Mouse (Mus musculus) left cerebral cortex, adult 8-10 months (tissue): Measurements from ENCODE around the gene Metap1. TPM values are rescaled to one million over a fixed set of nuclear protein-coding genes. Genes with fewer than 3 reads are reported as not detected.
"Not testable (repeated sequence)": the region's sequence is repeated elsewhere in the genome, so short reads cannot be mapped to it uniquely, and the experiment has no call there.

Experiments used
- DNase-seq, 2 experiments: peaks; one replicate each; pipeline ENCODE4 v3.0.0; 2022; ENCODE audit warnings: low spot score in 2 of 2
- total RNA-seq, 4 experiments: library from RNA; stranded (reverse); gene quantifications; 2 replicates each; pipeline ENCODE4 v1.2.4; 2022

The Metap1 gene
- total RNA-seq, 4 experiments from 2014 or later = 36.4 to 41.4 (median 37.1) TPM

GRCm38 (mm10) chr3:138503754-138504153 is 14.4 kb upstream of the Metap1 start:
- no peak for DNase-seq

- no peak for DNase-seq
Measured at GRCm38 (mm10) chr3:138499854-138500740, 10.8 kb upstream of the Metap1 start.

GRCm38 (mm10) chr3:138498731-138499130 is 9.4 kb upstream of the Metap1 start:
- no peak for DNase-seq

- peak in 1 of 2 experiments; percentile 32 for DNase-seq
Measured at GRCm38 (mm10) chr3:138495166-138496145, 6.1 kb upstream of the Metap1 start.

GRCm38 (mm10) chr3:138494565-138494964 is 5.2 kb upstream of the Metap1 start:
- no peak for DNase-seq

- no peak for DNase-seq
Measured at GRCm38 (mm10) chr3:138493668-138494067, 4.4 kb upstream of the Metap1 start.

- DNase-seq = no peak
Measured at GRCm38 (mm10) chr3:138490034-138490337, 671 bp upstream of the Metap1 start.

- DNase-seq = no peak
Measured at GRCm38 (mm10) chr3:138488584-138489326, 560 bp downstream of the Metap1 start.

GRCm38 (mm10) chr3:138483240-138483639 is 6.1 kb downstream of the Metap1 start:
- no peak for DNase-seq

GRCm38 (mm10) chr3:138481526-138482284 is 7.6 kb downstream of the Metap1 start:
- DNase-seq = no peak

- no peak for DNase-seq
Measured at GRCm38 (mm10) chr3:138479489-138479888, 9.8 kb downstream of the Metap1 start.

- no peak for DNase-seq
Measured at GRCm38 (mm10) chr3:138471066-138471465, 18.2 kb downstream of the Metap1 start.

- not testable (repeated sequence) for DNase-seq
Measured at GRCm38 (mm10) chr3:138466656-138467055, 22.7 kb downstream of the Metap1 start.

GRCm38 (mm10) chr3:138464573-138465147 is 24.7 kb downstream of the Metap1 start:
- no peak for DNase-seq

- DNase-seq = no peak
Measured at GRCm38 (mm10) chr3:138463807-138464206, 25.5 kb downstream of the Metap1 start.

GRCm38 (mm10) chr3:138463137-138463536 is 26.2 kb downstream of the Metap1 start:
- no peak for DNase-seq

GRCm38 (mm10) chr3:138461832-138462231 is 27.5 kb downstream of the Metap1 start:
- no peak for DNase-seq

GRCm38 (mm10) chr3:138460260-138460659 is 29.1 kb downstream of the Metap1 start:
- no peak for DNase-seq

- no peak for DNase-seq
Measured at GRCm38 (mm10) chr3:138458441-138458840, 30.9 kb downstream of the Metap1 start.

GRCm38 (mm10) chr3:138454711-138455435 is 34.4 kb downstream of the Metap1 start:
- DNase-seq = no peak
